Mouse (Mus musculus) T-helper 1 cell (primary cell): Measurements from ENCODE around the gene Svep1.

Experiments used
- in situ Hi-C: fragments of 300-600 bp; cut with MboI, MseI; formaldehyde crosslinking; loops from one replicate; pipeline ENCODE4 v1.15.1; 2025; ENCODE audit warnings: high pct_unique_total_duplicates

Svep1 gene

DNA sequence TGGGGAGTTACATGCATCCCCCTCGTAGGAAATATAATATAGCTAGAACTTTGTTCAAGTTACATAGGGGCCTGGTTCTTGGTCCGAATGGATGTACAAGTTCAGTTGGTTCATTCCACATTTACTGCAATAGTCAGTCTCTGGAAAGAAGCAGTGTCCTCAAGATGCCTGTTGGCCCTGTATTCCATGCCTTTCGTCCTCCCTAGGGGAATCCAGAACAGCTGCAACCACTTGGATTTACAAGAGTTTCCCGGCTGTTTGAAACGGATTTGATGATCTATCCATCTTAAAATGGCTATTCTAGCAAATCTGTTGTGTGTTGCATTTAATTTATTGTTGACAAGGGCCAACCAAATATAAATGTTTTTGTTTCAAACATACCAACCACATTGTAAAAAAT lies 36.2 kb downstream of the Svep1 start:
- in situ Hi-C loops: no loop called here

DNA sequence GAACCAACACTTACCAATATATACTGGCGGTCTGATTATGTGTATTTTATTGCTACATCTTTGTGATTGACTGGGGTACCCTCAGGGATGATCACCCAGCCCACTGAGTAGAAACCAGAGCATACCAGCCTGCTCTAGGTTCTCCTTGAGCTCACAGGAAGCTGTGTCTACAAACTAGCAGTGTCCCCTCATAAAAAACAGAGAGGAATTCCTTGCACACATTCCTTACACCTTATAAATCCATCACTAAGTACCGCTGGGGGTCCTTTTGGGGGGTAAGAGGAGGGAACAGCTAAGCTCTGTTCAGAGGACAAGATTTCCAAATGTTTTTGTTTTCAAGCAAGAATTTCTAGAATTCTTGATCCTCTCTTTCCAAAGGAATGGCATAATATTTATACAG lies 36.7 kb downstream of the Svep1 start:
- in situ Hi-C loops: no loop called here

DNA sequence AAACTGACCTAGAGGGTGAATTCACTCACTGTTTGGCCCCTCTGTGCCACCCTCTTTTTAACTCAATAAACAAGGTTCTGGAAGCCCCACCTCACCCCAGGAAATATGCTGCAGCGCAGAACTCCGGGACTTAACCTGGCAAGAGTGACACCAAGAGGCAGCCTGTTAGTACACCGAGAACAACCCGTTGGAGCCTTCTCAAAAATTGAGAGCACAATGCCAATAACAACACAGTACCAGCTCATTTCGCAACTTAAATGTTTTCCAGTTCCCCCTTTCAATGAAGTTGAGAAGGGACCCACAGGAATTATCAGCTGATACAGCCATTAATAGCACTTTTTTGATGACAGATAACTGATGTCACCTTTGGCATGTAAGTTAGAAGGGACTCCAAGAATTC lies 38.3 kb downstream of the Svep1 start:
- in situ Hi-C loops: no loop called here

DNA sequence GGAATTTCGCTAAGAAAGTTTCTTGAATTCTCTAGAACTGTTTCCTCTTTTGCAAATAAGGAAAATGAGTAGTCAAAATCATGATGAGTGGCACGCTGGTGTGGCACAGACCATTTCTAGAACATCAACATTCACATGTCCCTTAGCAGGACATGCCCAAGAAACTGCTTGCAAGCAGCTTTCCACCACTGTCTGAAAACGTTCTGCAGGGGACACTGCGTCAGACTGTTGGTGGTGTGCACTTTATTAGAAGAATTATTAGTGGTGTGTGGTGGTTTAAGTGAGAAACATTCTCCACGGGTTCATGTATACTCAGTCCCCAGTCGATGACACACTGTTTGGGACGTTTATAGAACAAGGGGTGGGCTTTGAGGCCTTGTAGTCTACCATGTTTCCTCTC lies 40.9 kb downstream of the Svep1 start:
- in situ Hi-C loops: no loop called here

DNA sequence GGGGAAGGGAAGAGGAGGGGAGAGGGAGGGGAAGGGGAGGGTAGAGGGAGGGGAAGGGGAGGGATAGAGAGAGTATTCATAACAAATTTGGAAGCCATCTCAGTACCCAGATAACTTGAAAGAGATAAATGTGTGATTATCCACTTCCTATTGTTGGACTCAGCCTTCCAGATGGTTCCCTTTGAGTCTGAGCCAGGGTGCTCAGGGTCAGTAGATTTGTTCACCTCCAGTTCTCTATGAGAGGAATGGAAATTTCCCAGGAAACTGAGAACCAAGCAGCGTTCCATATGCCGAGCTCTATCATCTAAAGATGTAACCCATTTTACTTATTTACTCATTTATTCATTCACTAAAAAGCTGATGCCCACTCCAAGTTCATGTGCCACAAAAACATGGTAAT lies 44.8 kb downstream of the Svep1 start:
- in situ Hi-C loops: no loop called here

DNA sequence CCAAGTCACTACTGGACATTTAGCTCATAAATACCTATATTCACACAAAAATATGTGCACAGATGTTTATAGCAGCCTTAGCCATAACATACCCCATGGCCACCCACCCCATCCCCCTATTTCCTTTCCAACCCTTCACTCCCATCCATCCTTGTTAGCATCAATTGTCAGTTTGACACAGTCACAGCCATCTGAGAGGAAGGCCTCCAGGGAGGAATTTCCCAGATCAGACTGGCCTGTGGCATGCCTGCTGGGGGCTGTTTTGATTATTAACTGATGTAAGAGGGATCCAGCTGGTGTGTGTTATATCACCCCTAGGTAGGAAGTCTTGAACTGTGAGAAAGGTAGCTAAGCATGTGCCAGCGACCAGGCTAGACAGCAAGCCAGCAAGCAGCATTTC lies 47.1 kb downstream of the Svep1 start:
- in situ Hi-C loops: no loop called here

DNA sequence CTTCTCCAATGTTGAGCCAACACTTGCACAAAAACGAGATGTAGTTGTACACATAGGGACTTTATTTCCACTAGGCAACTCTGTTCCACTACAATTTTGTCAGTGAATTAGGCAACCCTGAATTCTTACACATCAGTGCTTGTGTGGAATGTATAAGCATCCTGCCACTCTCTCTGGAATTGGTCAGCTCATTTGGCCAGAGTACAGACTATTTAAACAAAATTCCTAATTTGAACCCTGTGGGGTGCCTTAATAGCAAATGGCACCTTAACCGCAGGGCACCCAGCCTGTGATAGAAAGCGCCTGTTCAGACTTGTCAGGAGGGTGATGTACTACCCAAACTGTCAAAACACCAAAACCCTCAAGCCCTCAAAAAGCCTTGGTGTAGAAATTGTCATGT lies 56.4 kb downstream of the Svep1 start:
- in situ Hi-C loops: no loop called here

DNA sequence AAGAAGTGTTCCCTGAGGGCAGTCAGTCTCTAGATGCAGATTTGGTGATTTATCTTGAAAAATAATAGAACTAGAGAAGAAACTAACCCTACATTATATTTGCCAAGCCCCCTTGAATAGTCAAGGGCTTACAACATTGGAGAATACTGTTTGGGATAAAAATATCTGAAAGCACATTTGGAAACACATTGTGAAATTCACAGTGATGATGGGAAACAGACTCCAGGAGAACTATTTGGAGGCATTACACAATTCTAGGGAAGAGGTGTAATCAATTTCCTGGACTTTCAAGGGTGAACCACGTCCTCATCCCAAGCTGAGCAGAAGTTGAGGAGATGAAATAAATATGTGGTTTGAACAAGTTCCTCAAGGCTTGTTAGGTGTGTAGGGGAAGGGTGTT lies 57.5 kb downstream of the Svep1 start:
- in situ Hi-C loops: no loop called here

DNA sequence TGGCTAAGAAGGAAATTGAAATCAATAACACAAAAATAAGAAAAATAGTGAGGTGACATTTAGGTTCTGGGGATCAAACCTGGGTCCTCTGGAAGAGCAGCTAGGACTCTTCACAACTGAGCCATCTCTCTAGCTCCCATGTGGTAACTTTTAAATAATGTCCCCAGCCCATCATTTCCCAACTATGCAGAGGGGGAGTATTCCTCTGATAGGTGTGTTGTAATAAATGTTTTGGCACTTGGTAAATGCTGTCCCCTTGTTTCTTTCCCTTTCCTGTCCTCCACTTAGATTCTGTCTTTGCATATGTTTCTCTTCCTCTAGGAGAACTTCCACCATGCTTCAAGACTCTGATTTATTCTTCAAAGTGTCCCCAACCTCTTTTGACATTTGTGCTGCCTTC lies 58.1 kb downstream of the Svep1 start:
- in situ Hi-C loops: no loop called here

DNA sequence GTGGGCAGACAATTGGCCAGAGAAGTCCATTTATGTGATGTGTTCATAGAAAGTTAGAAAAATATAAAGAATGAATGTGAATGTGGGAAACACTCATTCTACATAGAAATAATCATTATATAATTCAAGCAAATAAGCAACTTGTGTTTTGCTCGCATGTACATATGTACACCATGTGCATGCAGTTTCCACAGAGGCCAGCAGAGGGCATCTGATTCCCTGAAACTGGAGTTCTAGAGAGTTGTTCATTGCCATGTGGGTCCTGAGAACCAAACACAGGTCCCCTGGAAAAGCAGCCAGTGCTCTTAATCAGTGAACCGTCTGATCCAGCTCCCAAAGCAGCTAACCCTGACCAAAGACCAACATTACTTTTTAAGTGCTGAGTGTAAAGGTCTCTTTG lies 60.0 kb downstream of the Svep1 start:
- in situ Hi-C loops: no loop called here

DNA sequence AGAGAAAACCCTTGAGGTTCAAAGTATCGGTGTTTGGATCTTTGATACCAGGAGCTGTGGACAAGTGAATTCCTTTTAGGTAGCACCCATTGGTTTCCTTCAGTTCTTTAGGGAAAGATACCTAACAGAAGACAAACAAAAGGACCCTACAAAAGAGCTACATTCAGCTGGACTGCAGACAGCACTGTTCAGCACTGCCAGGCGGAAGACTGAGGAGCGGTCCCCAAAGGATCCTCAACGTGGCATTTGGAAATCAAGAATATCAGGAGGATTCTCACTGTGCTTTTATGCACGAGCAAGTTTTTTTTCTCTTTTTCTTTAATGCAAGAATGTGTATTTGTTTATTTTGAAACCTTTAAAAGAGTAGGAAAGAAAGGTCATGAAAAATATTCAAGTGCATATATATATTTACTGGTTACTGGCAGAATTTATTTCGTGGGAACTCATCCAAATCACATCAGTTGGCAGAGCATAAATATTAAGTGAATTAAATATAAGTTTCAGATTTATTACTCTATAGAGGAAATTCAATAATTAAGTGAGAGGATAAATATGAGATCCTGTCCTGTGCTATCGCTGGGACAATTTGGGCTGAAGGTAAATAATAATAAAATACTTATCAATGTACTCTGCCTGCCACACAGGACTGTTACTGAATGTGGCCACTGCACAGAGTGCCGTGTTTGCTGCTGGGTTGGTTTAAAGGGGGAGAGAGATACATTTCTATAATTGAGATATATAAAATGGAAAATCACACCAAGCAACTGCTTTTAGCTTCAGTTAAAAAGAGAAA lies 66.7 kb downstream of the Svep1 start:
- in situ Hi-C loops: no loop called here

DNA sequence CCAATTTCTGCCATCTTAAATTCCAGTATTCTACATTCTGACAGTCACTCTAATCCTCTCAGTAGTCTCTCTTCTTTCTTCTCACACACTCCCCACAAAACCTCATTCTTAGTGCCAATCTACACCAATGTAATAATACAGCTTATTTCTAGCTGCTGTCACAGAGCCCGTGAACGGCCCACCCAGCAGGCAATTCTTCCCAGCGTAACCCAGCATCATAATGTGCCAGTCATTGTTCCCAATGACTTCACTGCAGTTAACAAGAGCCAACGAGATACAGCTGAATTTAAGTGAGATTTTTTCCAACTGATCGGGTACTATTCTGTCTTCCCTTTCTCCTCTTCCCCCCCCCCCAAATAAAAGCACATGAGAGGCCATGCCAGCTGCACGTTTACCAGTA lies 67.4 kb downstream of the Svep1 start:
- in situ Hi-C loops: no loop called here

DNA sequence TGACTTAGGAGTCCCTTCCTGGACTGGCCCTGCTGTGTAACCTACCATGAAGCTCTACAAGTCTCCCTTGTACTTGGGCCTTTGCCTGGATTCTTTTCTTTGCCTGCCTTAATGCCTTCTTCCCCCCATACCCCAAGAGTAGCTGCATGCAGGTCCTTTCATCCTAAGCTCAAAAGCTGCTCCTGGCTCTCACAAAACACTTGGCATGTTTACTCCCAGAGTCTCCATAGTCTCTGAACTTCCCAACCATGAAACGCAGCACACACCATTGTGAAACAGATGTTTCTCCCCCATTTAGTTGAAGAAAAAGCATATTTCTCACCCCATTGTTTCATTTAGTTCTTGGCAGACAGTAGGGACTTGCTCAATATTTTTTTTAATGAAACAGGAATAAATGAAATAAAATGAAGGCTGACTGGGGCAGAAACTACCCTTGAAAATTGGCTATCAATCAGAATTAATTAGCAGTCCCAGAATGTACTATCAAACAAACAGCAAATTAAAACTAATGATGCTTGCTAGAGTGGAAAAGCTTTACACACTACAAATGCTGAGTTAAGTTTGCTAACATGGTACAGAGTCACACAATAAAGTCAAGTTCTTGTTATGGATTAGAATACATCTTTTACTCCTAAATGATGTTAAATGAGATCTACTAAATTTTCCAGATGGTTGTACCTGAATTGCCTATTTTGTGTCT lies 72.9 kb downstream of the Svep1 start:
- in situ Hi-C loops: no loop called here

DNA sequence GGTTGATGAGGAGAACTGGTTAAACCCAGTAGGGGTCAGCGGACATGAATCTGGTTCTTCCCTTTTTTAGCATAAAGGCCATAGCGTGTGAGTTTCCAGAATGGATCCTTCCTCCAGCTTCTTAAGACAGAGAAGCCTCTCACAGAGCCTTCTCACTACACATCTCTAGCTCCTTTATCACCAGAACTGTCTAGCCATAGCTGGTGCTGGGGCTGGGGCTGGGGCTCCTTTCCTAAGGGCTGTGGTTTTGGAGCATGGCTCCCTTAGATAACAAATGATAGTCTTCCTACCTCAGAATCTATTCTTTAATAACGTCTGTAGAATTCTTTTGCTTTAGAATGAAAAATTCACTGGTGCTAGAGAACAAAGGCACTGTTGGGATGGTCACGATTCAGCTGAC lies 76.8 kb downstream of the Svep1 start:
- in situ Hi-C loops: no loop called here

DNA sequence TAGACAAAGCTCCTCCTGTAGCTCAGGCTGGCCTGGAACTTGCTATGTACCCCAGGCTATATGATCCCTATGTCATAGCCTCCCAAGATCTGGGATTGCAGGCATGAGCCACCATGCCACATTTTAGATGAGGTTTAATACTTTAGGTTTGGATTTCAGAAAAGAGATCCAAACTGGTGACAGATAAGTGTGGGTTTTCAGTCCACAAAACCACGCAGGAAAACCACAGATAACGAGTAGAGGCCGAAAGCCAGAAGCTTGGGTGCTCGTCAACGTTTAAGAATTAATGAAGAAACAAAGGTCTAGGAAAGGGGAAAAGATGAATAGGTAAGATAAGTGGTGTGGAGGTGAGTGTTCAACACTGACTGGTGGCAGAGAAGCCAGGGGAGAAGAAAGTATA lies 79.6 kb downstream of the Svep1 start:
- in situ Hi-C loops: no loop called here

DNA sequence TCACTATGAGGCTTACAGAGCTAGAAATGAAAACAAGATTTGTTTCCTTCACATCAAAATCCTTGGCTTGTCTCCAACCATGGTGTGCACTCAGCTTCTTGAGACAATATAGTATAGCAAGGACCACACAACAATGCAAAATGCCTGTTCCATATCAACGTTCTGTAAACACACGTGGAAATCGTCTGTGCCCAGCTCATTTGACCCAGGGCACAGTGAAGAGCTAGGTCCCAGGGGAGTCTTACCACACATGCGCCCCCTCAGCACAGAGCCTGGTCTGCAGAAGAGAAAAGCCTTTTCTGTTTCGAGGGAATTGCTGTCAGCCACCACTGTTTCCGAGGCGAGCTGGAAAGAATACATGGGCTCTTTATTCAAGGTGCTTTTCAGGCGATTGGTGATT lies 91.2 kb downstream of the Svep1 start:
- in situ Hi-C loops: no loop called here

DNA sequence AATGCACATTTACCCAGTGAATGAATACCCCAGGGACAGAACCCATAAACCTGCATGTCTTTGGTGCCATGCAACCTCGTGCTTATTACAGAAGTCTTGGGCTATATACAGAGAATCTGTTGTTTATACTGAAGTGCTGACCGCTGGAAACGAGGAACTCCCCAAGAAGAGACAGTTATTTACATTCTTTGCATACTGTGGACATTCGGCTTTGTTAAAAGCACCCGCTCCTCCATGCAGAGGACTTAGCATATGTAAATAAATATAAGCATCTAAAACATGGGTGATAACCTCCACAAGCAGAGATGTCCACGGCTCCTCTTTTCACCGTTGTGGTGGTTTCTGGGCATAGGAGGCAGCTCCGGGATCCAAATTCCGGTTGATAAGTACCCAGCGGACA lies 95.7 kb downstream of the Svep1 start:
- in situ Hi-C loops: no loop called here

DNA sequence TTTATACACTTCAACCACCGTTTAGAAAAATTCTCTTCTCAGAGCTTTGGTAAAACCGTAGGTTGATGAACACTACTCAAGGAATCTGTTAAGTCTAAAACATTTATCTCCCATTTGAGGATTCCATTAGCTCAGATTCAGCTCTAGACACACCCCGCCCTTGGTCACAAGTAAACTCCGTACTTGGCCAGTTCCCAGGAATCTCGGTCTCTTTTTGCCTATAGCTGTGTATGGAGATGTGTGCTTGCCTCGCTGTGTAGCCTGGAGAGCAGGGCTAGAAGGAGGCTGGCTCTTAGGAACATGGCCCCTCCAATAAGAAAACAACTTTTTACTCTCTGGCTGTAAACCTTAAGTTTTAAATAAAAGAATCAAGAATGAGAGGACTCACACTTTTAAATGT lies 96.9 kb downstream of the Svep1 start:
- in situ Hi-C loops: no loop called here

DNA sequence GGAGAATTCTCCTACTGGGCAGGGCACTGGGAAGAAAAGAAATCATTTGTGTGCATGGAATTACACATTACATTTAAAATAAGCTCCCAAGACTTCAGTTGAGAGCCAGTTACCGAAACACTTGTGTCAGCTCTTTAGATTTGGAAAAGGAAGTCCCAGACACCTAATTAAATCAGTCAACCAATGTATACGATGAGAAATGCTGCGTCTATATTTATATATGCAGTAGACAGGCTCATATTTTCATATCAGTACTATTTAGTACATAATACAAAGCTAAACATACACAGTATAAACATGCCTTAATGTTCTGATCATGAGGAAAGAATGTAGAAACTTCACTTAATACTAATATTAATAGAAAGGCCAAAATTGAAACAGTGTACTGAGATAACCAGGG lies 98.3 kb downstream of the Svep1 start:
- in situ Hi-C loops: no loop called here

DNA sequence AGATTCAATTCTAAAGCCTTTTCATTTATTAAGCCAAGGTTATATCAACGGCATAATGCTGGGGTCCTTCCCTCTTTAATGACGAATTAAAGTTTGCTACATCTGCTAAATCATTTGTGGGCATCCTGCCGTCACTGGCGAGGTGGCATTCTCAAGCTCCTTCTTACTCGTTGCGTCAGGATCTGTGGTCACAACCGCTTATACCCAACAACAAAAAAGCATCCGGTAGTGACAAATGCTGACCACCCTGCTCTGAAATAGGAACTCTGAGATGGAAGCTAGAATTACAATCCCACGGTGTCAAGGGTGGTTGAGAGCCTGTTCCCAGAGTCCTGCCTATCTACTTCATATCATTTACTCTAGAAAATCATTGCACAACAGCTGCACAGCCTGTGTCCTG lies 108.9 kb downstream of the Svep1 start:
- in situ Hi-C loops: no loop called here

DNA sequence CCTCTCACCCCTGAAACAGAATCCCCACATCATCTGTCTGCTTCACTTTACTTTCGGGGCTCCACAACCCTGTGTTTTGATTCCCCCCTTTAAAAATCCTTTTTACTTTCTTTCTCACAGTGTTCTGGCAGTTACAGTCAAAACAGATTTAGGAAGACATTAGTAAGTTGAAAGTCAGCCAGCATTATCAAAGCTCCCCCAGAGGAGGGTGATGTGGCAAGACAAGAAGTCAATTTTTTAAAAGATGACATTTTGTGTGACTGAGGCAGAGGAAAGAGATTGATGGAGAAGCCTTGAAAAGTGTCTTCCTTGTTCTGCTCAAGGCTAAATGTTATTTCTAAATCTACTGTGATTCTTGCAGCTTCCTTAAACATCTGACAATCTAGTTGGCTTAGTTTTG lies 119.9 kb downstream of the Svep1 start:
- in situ Hi-C loops: no loop called here

DNA sequence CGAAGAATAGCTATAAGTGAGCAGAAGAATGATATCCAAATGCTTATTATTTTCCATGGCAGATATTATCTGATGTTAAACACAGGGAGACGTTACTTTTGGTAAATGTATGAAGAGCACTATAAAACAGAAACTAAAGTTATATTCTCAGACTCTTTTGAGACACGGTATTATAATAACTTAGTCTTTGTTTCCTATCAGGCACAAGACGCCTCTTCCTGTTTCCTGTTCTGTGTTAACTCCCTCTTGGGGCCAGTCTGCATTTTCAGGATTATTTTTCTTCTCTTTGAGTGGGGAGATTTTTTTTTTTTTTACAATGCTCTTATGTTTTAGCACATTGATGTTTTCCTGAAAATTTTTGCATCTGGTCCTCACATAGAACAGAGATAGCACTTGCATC lies 120.5 kb downstream of the Svep1 start:
- in situ Hi-C loops: no loop called here

DNA sequence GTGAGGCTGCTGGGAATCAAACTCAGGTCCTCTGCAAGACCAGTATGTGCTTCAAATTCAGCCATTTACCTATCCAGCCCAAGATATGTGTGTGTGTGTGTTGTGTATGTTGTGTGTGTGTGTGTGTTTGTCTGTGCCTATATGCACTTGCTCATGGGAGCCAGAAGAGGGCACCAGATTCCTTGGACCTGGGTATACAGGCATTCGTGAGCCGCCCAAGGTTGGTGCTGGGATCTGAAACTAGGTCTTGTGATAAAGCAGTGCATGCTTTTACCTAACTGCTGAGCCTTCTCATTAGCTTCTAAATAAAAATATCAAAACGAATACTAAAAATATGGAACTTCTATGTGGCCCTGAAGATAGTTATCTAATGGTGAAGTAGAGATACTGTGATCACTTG lies 121.3 kb downstream of the Svep1 start:
- in situ Hi-C loops: no loop called here

DNA sequence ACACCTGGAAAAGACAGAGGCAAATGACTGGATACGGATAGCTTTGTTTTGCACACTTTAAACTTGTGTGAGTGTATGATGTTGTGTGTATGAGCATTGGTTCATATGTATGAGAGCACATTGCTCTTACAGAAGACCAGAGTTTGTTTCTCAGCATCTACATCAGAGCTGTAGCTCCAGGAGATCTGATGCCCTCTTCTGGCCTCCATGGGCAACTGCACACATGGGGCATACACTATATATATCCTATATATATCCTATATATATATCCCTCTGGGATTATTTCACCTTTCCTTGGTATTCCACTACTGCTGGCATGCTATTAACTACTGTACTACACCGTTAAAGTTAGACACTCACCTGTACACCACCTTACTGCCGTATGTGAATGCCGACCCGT lies 122.5 kb downstream of the Svep1 start:
- in situ Hi-C loops: no loop called here
